In the genomic region with DNA sequence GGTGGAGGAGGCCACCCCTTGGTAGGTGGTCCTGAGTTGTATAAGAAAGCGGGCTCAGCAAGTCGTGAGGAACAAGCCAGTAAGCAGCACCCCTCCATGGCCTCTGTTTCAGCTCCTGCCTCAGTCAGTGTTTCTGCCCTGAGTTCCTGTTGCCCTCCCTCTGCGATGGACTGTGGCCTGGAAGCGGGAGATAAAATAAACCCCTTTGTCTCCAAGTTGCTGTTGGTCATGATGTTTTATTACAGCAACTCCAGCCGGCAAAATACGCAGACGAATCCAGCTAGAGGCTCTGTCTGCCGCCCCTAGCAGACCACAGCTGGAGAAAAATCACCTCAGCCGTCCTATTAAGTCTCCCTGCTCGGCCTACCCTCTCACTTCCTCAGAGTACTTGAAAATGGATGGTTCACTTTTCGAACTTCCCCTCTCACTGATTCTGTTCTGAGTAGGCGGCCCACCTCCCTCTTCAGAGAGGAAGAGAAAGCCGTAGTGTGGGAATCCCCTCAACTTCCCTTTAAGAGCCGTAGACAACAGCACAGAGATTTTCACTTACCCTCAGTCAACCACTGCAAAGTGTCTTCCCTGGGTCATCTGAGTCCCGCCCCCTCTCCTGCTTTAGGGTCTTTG, we compare ENCODE assay signal across 8 mouse cellular contexts. TPM values are rescaled to one million over a fixed set of nuclear protein-coding genes. Genes with fewer than 3 reads are reported as not detected.
DNase-seq lines count a peak whose midpoint lies in the region; ATAC-seq and TF ChIP-seq lines count a peak whose summit lies in the region.

No protein-coding gene starts in this region.

- TF ChIP-seq POLR2A in cerebellum, adult 2 months (IDR thresholded peaks at IDR 0.05; ENCODE audit: borderline replicate concordance, insufficient read depth, low read length), result no peak

- no peak for TF ChIP-seq CTCF in cerebellum, adult 2 months (IDR thresholded peaks at IDR 0.05; ENCODE audit: borderline replicate concordance, insufficient read depth, low read depth, low read length)

- H3K4me2 ChIP-seq in liver, embryonic 15.5 days, result no peak overlapping the region
- H3K4me2 ChIP-seq in stomach, embryonic 15.5 days, result no peak overlapping the region

- intact Hi-C loops in left cerebral cortex, postnatal 25 days (cut with DNase I), result no loop called here
- intact Hi-C loops in left cerebral cortex, postnatal 4 days (cut with DNase I), result no loop called here
- intact Hi-C loops in gastrocnemius, postnatal 36 days (cut with DNase I), result no loop called here

- H3K36me3 ChIP-seq in liver, embryonic 15.5 days (replicated peaks), result no peaks in the 10 kb centered on the region
- no peaks in the 10 kb centered on the region for H3K36me3 ChIP-seq in stomach, embryonic 15.5 days

- peak; percentile 94 for ATAC-seq in common myeloid progenitor, adult 5-6 weeks (replicated peaks; ENCODE audit: low read depth, poor library complexity, severe bottlenecking)
- peak; percentile 37; the same call in 1 of the 2 replicates for ATAC-seq in liver, embryonic 15.5 days (ENCODE audit: insufficient read depth)
- no peak for ATAC-seq in stomach, embryonic 15.5 days (ENCODE audit: insufficient read depth, low FRiP score, low read depth)
- ATAC-seq in erythroblast, adult 5-6 weeks (replicated peaks; ENCODE audit: low FRiP score, poor library complexity, severe bottlenecking), result no peak

- no peaks in the 10 kb centered on the region for H3K4me1 ChIP-seq in liver, embryonic 15.5 days (replicated peaks)
- H3K4me1 ChIP-seq in stomach, embryonic 15.5 days, result no peaks in the 10 kb centered on the region
- H3K4me1 ChIP-seq in cerebellum, adult 2 months (ENCODE audit: control insufficient read depth, insufficient read depth, low read length), result no peaks in the 10 kb centered on the region

- no peaks in the 10 kb centered on the region for H3K9me3 ChIP-seq in liver, embryonic 15.5 days (replicated peaks)
- no peaks in the 10 kb centered on the region for H3K9me3 ChIP-seq in stomach, embryonic 15.5 days

- H3K4me3 ChIP-seq in liver, embryonic 15.5 days (replicated peaks), result no peak overlapping the region
- no peak overlapping the region for H3K4me3 ChIP-seq in stomach, embryonic 15.5 days (replicated peaks)
- no peak overlapping the region for H3K4me3 ChIP-seq in cerebellum, adult 2 months (replicated peaks; ENCODE audit: insufficient read depth, low read depth, low read length)

- H3K27ac ChIP-seq in liver, embryonic 15.5 days (replicated peaks), result peak overlapping the region; percentile 61
- H3K27ac ChIP-seq in stomach, embryonic 15.5 days, result peak overlapping the region; percentile 4; the same call in 1 of the 2 replicates
- no peak overlapping the region for H3K27ac ChIP-seq in cerebellum, adult 2 months (ENCODE audit: insufficient read depth, low read length)

- WGBS in liver, embryonic 15.5 days (ENCODE audit: insufficient replicate concordance), result 19% methylated on average over 15 of the region's 15 CpGs
- WGBS in stomach, embryonic 15.5 days, result 48% methylated on average over 15 of the region's 15 CpGs
- WGBS in cerebellum, adult 2 months, result 85% methylated on average over 15 of the region's 15 CpGs

- H3K9ac ChIP-seq in liver, embryonic 15.5 days, result no peak overlapping the region
- H3K9ac ChIP-seq in stomach, embryonic 15.5 days, result no peak overlapping the region

- no peaks in the 10 kb centered on the region for H3K27me3 ChIP-seq in liver, embryonic 15.5 days
- H3K27me3 ChIP-seq in stomach, embryonic 15.5 days (replicated peaks), result no peaks in the 10 kb centered on the region
- no peaks in the 10 kb centered on the region for H3K27me3 ChIP-seq in cerebellum, adult 2 months (ENCODE audit: control insufficient read depth, insufficient read depth, low read length)

- peak; percentile 2 to 20 for DNase-seq in left cerebral cortex, postnatal 25 days (ENCODE audit: low spot score in 2 of 2)
- DNase-seq in left cerebral cortex, postnatal 4 days, result no peak
- DNase-seq in gastrocnemius, postnatal 36 days, result no peak
- no peak for DNase-seq in cerebellum, adult 2 months

RNA-seq across cellular contexts. Expression of a gene that starts 28.2 kb away (rescaled TPM):
- total RNA-seq in left cerebral cortex, postnatal 25 days (2021), result under 1 TPM; 0.16 to 0.30 TPM
- total RNA-seq in left cerebral cortex, postnatal 4 days (2021), result under 1 TPM; 0.16 to 0.24 TPM
- 5.8 and 9.0 TPM in 2 replicates for total RNA-seq in common myeloid progenitor, adult 5-6 weeks (2017)
- polyA plus RNA-seq in liver, embryonic 15.5 days (2015; fragmentation: Nextera tagmentation; extraction: Ambion mirVana), result 12.1 and 15.0 TPM in 2 replicates
- polyA plus RNA-seq in stomach, embryonic 15.5 days (2015; fragmentation: Nextera tagmentation; extraction: Ambion mirVana), result 15.1 and 20.1 TPM in 2 replicates
- total RNA-seq in gastrocnemius, postnatal 36 days (2021), result 10 to 100 TPM; 13.7 to 16.8 TPM
- polyA plus RNA-seq in cerebellum, adult 2 months (2012; rRNA removed), result 0.11 and 0.15 TPM in 2 replicates
- total RNA-seq in erythroblast, adult 5-6 weeks (2015; ENCODE audit: low replicate concordance), result 44.2 and 65.4 TPM in 2 replicates
- 49.7 and 54.4 TPM in 2 replicates for total RNA-seq in erythroblast, adult 5-6 weeks (2017; ENCODE audit: low replicate concordance)

Comparison
In these comparisons a context has a peak if more than half of its experiments do, and no peak if none do; other contexts are left out.
1. DNase-seq: peak in left cerebral cortex, postnatal 25 days (2 of 2); none in left cerebral cortex, postnatal 4 days (single experiment), gastrocnemius, postnatal 36 days (0 of 2) and cerebellum, adult 2 months (0 of 2).
2. ATAC-seq: peak in common myeloid progenitor, adult 5-6 weeks (single experiment) and liver, embryonic 15.5 days (single experiment); none in stomach, embryonic 15.5 days (single experiment) and erythroblast, adult 5-6 weeks (single experiment).